Mouse (Mus musculus) brain, embryonic 14.5 days (tissue): Measurements from ENCODE around the gene Selenos.

Source experiments
- CTCF ChIP-seq: fragments of 200-500 bp; IDR thresholded peaks from 2 replicates; pipeline ENCODE4 v1.5.1; 2012; ENCODE audit warnings: inconsistent platforms, mild to moderate bottlenecking, moderate library complexity, borderline replicate concordance; ENCODE audit not compliant: insufficient read depth, insufficient read length; ENCODE audit errors: extremely low read depth
- POLR2A ChIP-seq: fragments of 200-500 bp; IDR thresholded peaks from 2 replicates; pipeline ENCODE4 v1.6.1; 2012; ENCODE audit warnings: mild to moderate bottlenecking, inconsistent platforms, borderline replicate concordance; ENCODE audit not compliant: poor library complexity, insufficient read depth, insufficient read length, severe bottlenecking; ENCODE audit errors: extremely low read depth

DNA sequence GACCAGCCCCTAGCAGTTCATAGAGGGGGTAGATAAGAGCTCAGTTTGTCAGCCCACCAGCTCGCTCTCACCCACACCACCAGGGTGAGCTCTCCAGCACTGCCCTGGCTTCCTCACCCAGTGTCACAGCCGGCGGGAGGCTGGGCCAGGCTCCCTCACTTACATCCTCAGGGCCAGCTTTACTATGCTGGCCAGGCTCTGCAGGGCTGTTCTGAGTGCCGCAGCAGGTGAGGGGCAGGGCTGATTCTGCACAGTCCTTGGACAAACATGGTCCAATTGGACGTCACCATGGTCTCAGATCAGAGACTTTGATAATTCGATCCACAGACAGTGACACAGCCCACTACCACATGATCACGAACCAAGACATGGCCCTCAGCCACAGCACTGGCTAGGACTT lies 12.1 kb downstream of the Selenos start:
- TF ChIP-seq POLR2A (no peak), CTCF (no peak)
